ENCODE assay signal across 7 mouse cellular contexts in the genomic region with DNA sequence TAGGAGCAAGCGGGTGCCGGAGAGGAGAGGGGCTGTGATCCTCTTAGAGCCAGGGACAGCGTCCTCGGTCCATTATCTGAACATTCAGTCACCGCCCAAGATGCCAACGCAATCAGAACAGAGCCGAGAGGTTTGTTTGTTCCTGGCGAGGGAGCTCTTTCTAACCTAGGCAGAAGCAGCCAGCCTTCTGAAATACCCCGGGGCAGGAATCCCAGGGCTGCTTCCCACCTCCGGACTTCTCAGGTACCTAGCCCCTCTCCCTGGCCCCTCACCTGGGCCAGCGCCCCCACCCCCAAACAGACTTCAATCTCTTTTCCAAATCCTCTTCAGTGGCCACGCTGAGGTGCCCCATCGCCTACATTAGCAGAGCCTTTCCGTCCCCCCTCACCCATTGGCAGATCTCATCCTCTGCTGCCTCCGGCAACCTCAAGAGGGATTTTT. TPM values are rescaled to one million over a fixed set of nuclear protein-coding genes. Genes with fewer than 3 reads are reported as not detected.
A peak's percentile ranks its signal among the peaks of the same experiment; 100 is the strongest.
DNase-seq lines count a peak whose midpoint lies in the region; ATAC-seq lines count a peak whose summit lies in the region.

No protein-coding gene starts in this region.

- peak; percentile 5 to 21 for DNase-seq in adrenal gland, adult 18-20 months (ENCODE audit: low spot score in 2 of 2)
- peak; percentile 45 for DNase-seq in right cerebral cortex, postnatal 25 days

- no peak overlapping the region for H3K27ac ChIP-seq in forebrain, embryonic 13.5 days
- no peak overlapping the region for H3K27ac ChIP-seq in hindbrain, embryonic 12.5 days
- no peak overlapping the region for H3K27ac ChIP-seq in liver, embryonic 12.5 days

- peaks cover 17% of the 10 kb centered on the region for H3K4me1 ChIP-seq in forebrain, embryonic 13.5 days
- H3K4me1 ChIP-seq in hindbrain, embryonic 12.5 days: peaks cover 8% of the 10 kb centered on the region
- no peaks in the 10 kb centered on the region for H3K4me1 ChIP-seq in liver, embryonic 12.5 days

- H3K9me3 ChIP-seq in forebrain, embryonic 13.5 days (replicated peaks): no peaks in the 10 kb centered on the region
- no peaks in the 10 kb centered on the region for H3K9me3 ChIP-seq in hindbrain, embryonic 12.5 days (replicated peaks)
- no peaks in the 10 kb centered on the region for H3K9me3 ChIP-seq in liver, embryonic 12.5 days (replicated peaks)

- peak; percentile 47 for ATAC-seq in cerebellum, adult (ENCODE audit: insufficient number of reproducible peaks, low FRiP score, low TSS enrichment)
- 0 out of 2 replicates have a peak, but pooled peaks have one; percentile 16 for ATAC-seq in forebrain, embryonic 13.5 days
- 0 out of 2 replicates have a peak, but pooled peaks have one; percentile 18 for ATAC-seq in hindbrain, embryonic 12.5 days (ENCODE audit: low FRiP score)
- no peak for ATAC-seq in liver, embryonic 12.5 days
- ATAC-seq in erythroblast, adult 5-6 weeks (replicated peaks; ENCODE audit: low FRiP score, poor library complexity, severe bottlenecking): no peak

- H3K27me3 ChIP-seq in forebrain, embryonic 13.5 days: peaks cover 32% of the 10 kb centered on the region
- H3K27me3 ChIP-seq in hindbrain, embryonic 12.5 days: peaks cover 37% of the 10 kb centered on the region
- H3K27me3 ChIP-seq in liver, embryonic 12.5 days (replicated peaks): peaks cover 35% of the 10 kb centered on the region

- no peaks in the 10 kb centered on the region for H3K36me3 ChIP-seq in forebrain, embryonic 13.5 days (ENCODE audit: poor library complexity, severe bottlenecking)
- no peaks in the 10 kb centered on the region for H3K36me3 ChIP-seq in hindbrain, embryonic 12.5 days
- H3K36me3 ChIP-seq in liver, embryonic 12.5 days: no peaks in the 10 kb centered on the region

- under 1% methylated on average over 15 of the region's 15 CpGs for WGBS in forebrain, embryonic 13.5 days
- 5% methylated on average over 15 of the region's 15 CpGs for WGBS in hindbrain, embryonic 12.5 days
- WGBS in liver, embryonic 12.5 days (ENCODE audit: insufficient replicate concordance): 10% methylated on average over 15 of the region's 15 CpGs

- peak overlapping the region; percentile 94 for H3K4me2 ChIP-seq in forebrain, embryonic 13.5 days
- peak overlapping the region; percentile 86 for H3K4me2 ChIP-seq in hindbrain, embryonic 12.5 days (replicated peaks)
- H3K4me2 ChIP-seq in liver, embryonic 12.5 days: peak overlapping the region; percentile 64

- peak overlapping the region; percentile 60 for H3K4me3 ChIP-seq in forebrain, embryonic 13.5 days
- H3K4me3 ChIP-seq in hindbrain, embryonic 12.5 days: peak overlapping the region; percentile 49
- peak overlapping the region; percentile 48 for H3K4me3 ChIP-seq in liver, embryonic 12.5 days

- peak overlapping the region; percentile 54 for H3K9ac ChIP-seq in forebrain, embryonic 13.5 days
- no peak overlapping the region for H3K9ac ChIP-seq in hindbrain, embryonic 12.5 days
- H3K9ac ChIP-seq in liver, embryonic 12.5 days: no peak overlapping the region

RNA-seq across cellular contexts. Expression of a gene that starts 1.3 kb away (rescaled TPM):
- 1 to 10 TPM; 3.3 to 5.9 TPM for total RNA-seq in adrenal gland, adult 18-20 months (2021)
- 2.1 and 2.4 TPM in 2 replicates for polyA plus RNA-seq in forebrain, embryonic 13.5 days (2015; fragmentation: Nextera tagmentation; extraction: Ambion mirVana)
- 1.4 and 2.5 TPM in 2 replicates for polyA plus RNA-seq in hindbrain, embryonic 12.5 days (2016; fragmentation: Nextera tagmentation; extraction: Ambion mirVana)
- 0.33 and 0.58 TPM in 2 replicates for polyA plus RNA-seq in liver, embryonic 12.5 days (2016; fragmentation: Nextera tagmentation; extraction: Ambion mirVana)
- total RNA-seq in erythroblast, adult 5-6 weeks (2015; ENCODE audit: low replicate concordance): not detected in 2 replicates
- total RNA-seq in erythroblast, adult 5-6 weeks (2017; ENCODE audit: low replicate concordance): not detected in 2 replicates

Comparison
In these comparisons a context has a peak if more than half of its experiments do, and no peak if none do; other contexts are left out.
1. ATAC-seq: peak in cerebellum, adult (single experiment), forebrain, embryonic 13.5 days (single experiment) and hindbrain, embryonic 12.5 days (single experiment); none in liver, embryonic 12.5 days (single experiment) and erythroblast, adult 5-6 weeks (single experiment).
2. Peak in every context shown above with its lines, with median percentiles within 50 percentile points of each other: H3K4me2 ChIP-seq and H3K4me3 ChIP-seq.